Comparison of ENCODE assay signal across 20 mouse cellular contexts in genomic region chr8:65976905-65977304, GRCm38 (mm10).
DNase-seq lines count a peak whose midpoint lies in the region; ATAC-seq and TF ChIP-seq lines count a peak whose summit lies in the region.
"Had no signal": no experiment of that assay in that cellular context is flagged by ENCODE, and none has a peak within 500 bp of the region (broad histone marks: within the 10 kb centered on the region; RNA-seq: fewer than 3 reads in every experiment).

No protein-coding gene starts in this region.

- H3K27me3 ChIP-seq in hindbrain, embryonic 14.5 days (ENCODE audit: control insufficient read depth, insufficient read depth, low read length) = no peaks in the 10 kb centered on the region
- no peaks in the 10 kb centered on the region for H3K27me3 ChIP-seq in hindbrain, embryonic 11.5 days (ENCODE audit: control insufficient read depth, insufficient read depth, low read length)
- H3K27me3 ChIP-seq in hindbrain, embryonic 15.5 days = no peaks in the 10 kb centered on the region
- H3K27me3 ChIP-seq in midbrain, embryonic 14.5 days (ENCODE audit: control insufficient read depth, insufficient read depth, low read length) = no peaks in the 10 kb centered on the region
- no peaks in the 10 kb centered on the region for H3K27me3 ChIP-seq in forebrain, postnatal 0 days (ENCODE audit: insufficient read depth, low read length)
- H3K27me3 ChIP-seq: CH12.LX; forebrain, embryonic 13.5 days; heart, embryonic 15.5 days; Patski had no signal

- no peak for TF ChIP-seq CTCF in forebrain, postnatal 0 days (IDR thresholded peaks at IDR 0.05; ENCODE audit: low read depth)

- H3K9me3 ChIP-seq in hindbrain, embryonic 14.5 days (ENCODE audit: control insufficient read depth, low read length) = no peaks in the 10 kb centered on the region
- no peaks in the 10 kb centered on the region for H3K9me3 ChIP-seq in hindbrain, embryonic 11.5 days (ENCODE audit: control insufficient read depth, low read length)
- H3K9me3 ChIP-seq in hindbrain, embryonic 15.5 days = no peaks in the 10 kb centered on the region
- H3K9me3 ChIP-seq in midbrain, embryonic 14.5 days (ENCODE audit: control insufficient read depth, low read length) = no peaks in the 10 kb centered on the region
- no peaks in the 10 kb centered on the region for H3K9me3 ChIP-seq in forebrain, postnatal 0 days (ENCODE audit: low read length)
- H3K9me3 ChIP-seq: embryonic facial prominence, embryonic 10.5 days; forebrain, embryonic 13.5 days; heart, embryonic 15.5 days had no signal

- H3K27ac ChIP-seq in hindbrain, embryonic 14.5 days = no peak overlapping the region
- H3K27ac ChIP-seq in hindbrain, embryonic 11.5 days (ENCODE audit: low read depth, low read length) = no peak overlapping the region
- H3K27ac ChIP-seq in hindbrain, embryonic 15.5 days (replicated peaks) = no peak overlapping the region
- no peak overlapping the region for H3K27ac ChIP-seq in midbrain, embryonic 14.5 days (replicated peaks; ENCODE audit: low read depth, low read length)
- H3K27ac ChIP-seq in forebrain, postnatal 0 days (ENCODE audit: low read depth, low read length) = no peak overlapping the region
- H3K27ac ChIP-seq: embryonic facial prominence, embryonic 10.5 days; forebrain, embryonic 13.5 days; heart, adult 2 months; heart, embryonic 15.5 days had no signal

- H3K4me1 ChIP-seq in hindbrain, embryonic 14.5 days (replicated peaks; ENCODE audit: control insufficient read depth, insufficient read depth, low read length) = no peaks in the 10 kb centered on the region
- no peaks in the 10 kb centered on the region for H3K4me1 ChIP-seq in hindbrain, embryonic 11.5 days (replicated peaks; ENCODE audit: control insufficient read depth, insufficient read depth, low read length)
- no peaks in the 10 kb centered on the region for H3K4me1 ChIP-seq in hindbrain, embryonic 15.5 days (replicated peaks)
- H3K4me1 ChIP-seq in midbrain, embryonic 14.5 days (ENCODE audit: control insufficient read depth, insufficient read depth, low read length) = 0 out of 2 replicates have a peak, but pooled peaks cover 5% of the 10 kb centered on the region
- H3K4me1 ChIP-seq in forebrain, postnatal 0 days (ENCODE audit: insufficient read depth) = no peaks in the 10 kb centered on the region
- H3K4me1 ChIP-seq: embryonic facial prominence, embryonic 10.5 days; forebrain, embryonic 13.5 days; heart, embryonic 15.5 days had no signal

- H3K4me2 ChIP-seq in hindbrain, embryonic 14.5 days (replicated peaks) = no peak overlapping the region
- H3K4me2 ChIP-seq in hindbrain, embryonic 11.5 days (replicated peaks; ENCODE audit: low read depth, low read length) = no peak overlapping the region
- no peak overlapping the region for H3K4me2 ChIP-seq in hindbrain, embryonic 15.5 days
- H3K4me2 ChIP-seq in midbrain, embryonic 14.5 days (ENCODE audit: low read length) = no peak overlapping the region
- H3K4me2 ChIP-seq in forebrain, postnatal 0 days (ENCODE audit: low read depth) = no peak overlapping the region
- H3K4me2 ChIP-seq: forebrain, embryonic 13.5 days; heart, embryonic 11.5 days; heart, embryonic 15.5 days had no signal

- no peak overlapping the region for H3K9ac ChIP-seq in hindbrain, embryonic 14.5 days
- no peak overlapping the region for H3K9ac ChIP-seq in hindbrain, embryonic 11.5 days (ENCODE audit: low read depth, low read length)
- no peak overlapping the region for H3K9ac ChIP-seq in hindbrain, embryonic 15.5 days
- H3K9ac ChIP-seq in midbrain, embryonic 14.5 days (replicated peaks; ENCODE audit: low read length) = no peak overlapping the region
- no peak overlapping the region for H3K9ac ChIP-seq in forebrain, postnatal 0 days
- H3K9ac ChIP-seq: forebrain, embryonic 13.5 days; heart, embryonic 15.5 days had no signal

- ATAC-seq in hindbrain, embryonic 14.5 days (ENCODE audit: low FRiP score) = 0 out of 2 replicates have a peak, but pooled peaks have one; percentile 17
- ATAC-seq in hindbrain, embryonic 11.5 days (ENCODE audit: low FRiP score) = no peak
- ATAC-seq in hindbrain, embryonic 15.5 days (ENCODE audit: low FRiP score, low read depth) = peak; percentile 45; the same call in 1 of the 2 replicates
- no peak for ATAC-seq in midbrain, embryonic 14.5 days (ENCODE audit: low FRiP score, low TSS enrichment)
- ATAC-seq in forebrain, postnatal 0 days = no peak; the same call in 1 of the 2 replicates
- ATAC-seq: activated CD4-positive, CD25-positive, alpha-beta regulatory T cell, adult 4 months; Patski had no signal

- DNase-seq in hindbrain, embryonic 14.5 days (ENCODE audit: low spot score) = no peak
- no peak for DNase-seq in hindbrain, embryonic 11.5 days (ENCODE audit: low spot score)
- peak; percentile 47 for DNase-seq in midbrain, embryonic 14.5 days
- DNase-seq in left cerebral cortex, adult 9 months (ENCODE audit: low spot score in 2 of 2) = no peak
- DNase-seq in layer of hippocampus, adult 11-12 months (ENCODE audit: low spot score) = no peak
- no peak for DNase-seq in forebrain, postnatal 0 days
- DNase-seq: adrenal gland, postnatal 14 days; cerebellum, adult 2 months; cerebellum, postnatal 10 days; gastrocnemius, postnatal 10 days; heart, adult 2 months; heart, postnatal 14 days had no signal

- no peak overlapping the region for H3K4me3 ChIP-seq in hindbrain, embryonic 14.5 days (replicated peaks; ENCODE audit: low read length)
- no peak overlapping the region for H3K4me3 ChIP-seq in hindbrain, embryonic 11.5 days (ENCODE audit: low read depth, low read length)
- no peak overlapping the region for H3K4me3 ChIP-seq in hindbrain, embryonic 15.5 days
- no peak overlapping the region for H3K4me3 ChIP-seq in midbrain, embryonic 14.5 days (replicated peaks; ENCODE audit: low read depth, low read length)
- no peak overlapping the region for H3K4me3 ChIP-seq in forebrain, postnatal 0 days (ENCODE audit: low read depth, low read length)
- H3K4me3 ChIP-seq: embryonic facial prominence, embryonic 10.5 days; forebrain, embryonic 13.5 days; heart, adult 2 months; heart, embryonic 15.5 days had no signal

- WGBS in hindbrain, embryonic 14.5 days = 62% methylated on average over 5 of the region's 5 CpGs
- 74% methylated on average over 5 of the region's 5 CpGs for WGBS in hindbrain, embryonic 11.5 days
- WGBS in hindbrain, embryonic 15.5 days = 62% methylated on average over 5 of the region's 5 CpGs
- WGBS in midbrain, embryonic 14.5 days = 45% methylated on average over 5 of the region's 5 CpGs
- WGBS in forebrain, postnatal 0 days = 56% methylated on average over 5 of the region's 5 CpGs

- H3K36me3 ChIP-seq in hindbrain, embryonic 14.5 days (replicated peaks; ENCODE audit: control insufficient read depth, insufficient read depth) = no peaks in the 10 kb centered on the region
- no peaks in the 10 kb centered on the region for H3K36me3 ChIP-seq in hindbrain, embryonic 11.5 days (ENCODE audit: control insufficient read depth, insufficient read depth, low read length)
- no peaks in the 10 kb centered on the region for H3K36me3 ChIP-seq in hindbrain, embryonic 15.5 days
- H3K36me3 ChIP-seq in midbrain, embryonic 14.5 days (ENCODE audit: control insufficient read depth, insufficient read depth, low read length) = no peaks in the 10 kb centered on the region
- no peaks in the 10 kb centered on the region for H3K36me3 ChIP-seq in forebrain, postnatal 0 days (ENCODE audit: insufficient read depth)
- H3K36me3 ChIP-seq: embryonic facial prominence, embryonic 10.5 days; heart, embryonic 15.5 days had no signal

Comparison
In these comparisons a context has a peak if more than half of its experiments do, and no peak if none do; other contexts are left out.
1. ATAC-seq: peak in hindbrain, embryonic 14.5 days (single experiment) and hindbrain, embryonic 15.5 days (single experiment); none in hindbrain, embryonic 11.5 days (single experiment), midbrain, embryonic 14.5 days (single experiment) and forebrain, postnatal 0 days (single experiment).